Mouse (Mus musculus) liver, adult 2 months (tissue): ENCODE data around the gene Scnn1g.

Experiments used
- CTCF ChIP-seq: fragments of 200-500 bp; IDR thresholded peaks from 2 replicates; pipeline ENCODE4 v1.5.1; 2011; ENCODE audit warnings: low read depth, low read length, control low read depth
- POLR2A ChIP-seq: fragments of 200-500 bp; IDR thresholded peaks from 2 replicates; pipeline ENCODE4 v1.6.1; 2011; ENCODE audit warnings: low read length, control low read depth; ENCODE audit not compliant: insufficient read depth; ENCODE audit errors: extremely low read depth

DNA sequence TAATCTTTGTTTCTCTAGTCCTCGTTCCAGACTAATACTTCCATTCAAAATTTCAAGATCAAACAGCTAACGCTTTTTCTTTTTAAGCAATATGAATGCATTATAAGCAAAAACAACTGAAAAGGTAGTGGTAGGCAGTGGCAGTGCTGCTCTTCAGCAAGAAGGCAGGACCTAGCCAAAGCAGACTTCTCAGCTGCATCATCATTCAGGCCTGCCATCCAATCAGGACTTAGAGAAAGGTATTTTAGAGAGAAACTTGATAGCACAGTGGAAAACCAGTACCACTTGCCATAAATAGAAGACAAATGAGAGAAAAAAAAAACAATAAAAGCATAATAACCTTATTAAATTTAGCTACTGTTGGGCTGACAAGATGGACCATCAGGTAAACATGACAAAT, 29.2 kb upstream of the Scnn1g start:
- TF ChIP-seq CTCF, result no peak
- no peak for TF ChIP-seq POLR2A
